Mouse (Mus musculus) liver, postnatal 0 days (tissue): ENCODE measurements around the gene Clcn2.

Experiments
- CTCF ChIP-seq: sonication (generic); IDR thresholded peaks from 2 replicates; pipeline ENCODE4 v1.5.1; 2016; ENCODE audit warnings: antibody characterized with exemption, low read depth
- EP300 ChIP-seq: IDR thresholded peaks from 2 replicates; pipeline ENCODE4 v1.6.1; 2016; ENCODE audit warnings: antibody characterized with exemption, low read depth, mild to moderate bottlenecking

DNA sequence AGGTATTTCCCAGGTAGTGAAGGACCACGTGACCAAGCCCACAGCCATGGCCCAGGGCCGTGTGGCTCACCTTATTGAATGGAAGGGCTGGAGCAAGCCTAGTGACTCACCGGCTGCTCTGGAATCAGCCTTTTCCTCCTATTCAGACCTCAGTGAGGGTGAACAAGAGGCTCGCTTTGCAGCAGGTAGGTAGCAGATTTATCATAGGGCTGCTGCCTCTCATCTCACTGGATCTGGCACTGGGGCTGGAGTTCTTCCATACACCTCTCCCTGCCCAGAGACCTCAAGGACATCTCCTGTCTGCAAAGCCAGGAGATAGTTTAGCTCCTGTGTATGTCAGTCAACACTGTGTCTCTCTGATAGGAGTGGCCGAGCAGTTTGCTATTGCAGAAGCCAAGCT is 18.3 kb downstream of the Clcn2 start:
- TF ChIP-seq CTCF (no peak), EP300 (no peak)
